Mouse (Mus musculus) urinary bladder, postnatal 0 days (tissue): ENCODE measurements around the gene Nacc1. TPM values are rescaled to one million over a fixed set of nuclear protein-coding genes. Genes with fewer than 3 reads are reported as not detected.

Experiments
- polyA plus RNA-seq: library from polyadenylated mRNA; unstranded; fragments of >200 nt; fragmentation: Nextera tagmentation; extraction: Ambion mirVana; gene quantifications from 2 replicates; pipeline ENCODE4 v1.2.1, GENCODE M21; 2015

The Nacc1 gene
- polyA plus RNA-seq, result 9.3 and 10.3 TPM in 2 replicates

GRCm38 (mm10) chr8:84687705-84688100, at the start of gene Nacc1:
Gene Nacc1 (minus strand): TSS chr8:84687862.

DNA sequence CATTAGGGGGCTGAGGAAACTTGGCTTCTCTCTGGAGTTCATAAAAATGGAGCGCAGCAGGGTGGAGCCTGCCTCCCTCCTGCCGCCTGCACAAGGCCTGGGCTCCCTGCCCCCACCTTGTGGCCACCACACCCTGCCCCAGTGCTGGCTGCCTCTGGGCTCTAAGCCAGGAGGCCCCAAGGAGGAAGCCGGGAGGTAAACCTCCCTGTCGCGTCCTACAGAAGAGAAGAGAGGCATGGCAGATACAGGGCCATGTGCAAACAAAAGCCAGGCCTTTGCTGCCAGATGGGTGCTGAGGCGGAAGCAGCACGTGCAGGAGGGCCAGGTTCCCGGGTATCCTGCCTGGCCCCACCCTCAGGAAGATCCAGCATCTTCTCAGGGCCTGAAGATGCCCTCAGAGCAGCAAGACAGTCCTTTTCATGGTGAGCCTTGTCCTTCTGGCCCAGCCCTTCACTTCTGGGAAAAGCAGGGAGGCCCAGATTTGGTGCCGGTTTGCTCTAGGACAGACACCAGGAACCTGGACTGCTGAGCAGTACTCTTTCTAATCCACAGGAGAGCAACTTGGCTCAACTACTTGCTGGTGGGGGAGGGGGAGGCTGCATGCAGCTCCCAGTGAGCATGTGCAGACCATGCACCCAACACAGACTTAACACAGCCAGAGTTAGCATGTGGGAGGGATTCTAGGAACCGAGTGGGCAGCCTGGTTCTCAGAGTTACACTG, 35.3 kb upstream of the Nacc1 start, which contains the start of gene G430095P16Rik:
Gene G430095P16Rik (plus strand): TSS at position 158 of the 721 bp plus-strand sequence.

DNA sequence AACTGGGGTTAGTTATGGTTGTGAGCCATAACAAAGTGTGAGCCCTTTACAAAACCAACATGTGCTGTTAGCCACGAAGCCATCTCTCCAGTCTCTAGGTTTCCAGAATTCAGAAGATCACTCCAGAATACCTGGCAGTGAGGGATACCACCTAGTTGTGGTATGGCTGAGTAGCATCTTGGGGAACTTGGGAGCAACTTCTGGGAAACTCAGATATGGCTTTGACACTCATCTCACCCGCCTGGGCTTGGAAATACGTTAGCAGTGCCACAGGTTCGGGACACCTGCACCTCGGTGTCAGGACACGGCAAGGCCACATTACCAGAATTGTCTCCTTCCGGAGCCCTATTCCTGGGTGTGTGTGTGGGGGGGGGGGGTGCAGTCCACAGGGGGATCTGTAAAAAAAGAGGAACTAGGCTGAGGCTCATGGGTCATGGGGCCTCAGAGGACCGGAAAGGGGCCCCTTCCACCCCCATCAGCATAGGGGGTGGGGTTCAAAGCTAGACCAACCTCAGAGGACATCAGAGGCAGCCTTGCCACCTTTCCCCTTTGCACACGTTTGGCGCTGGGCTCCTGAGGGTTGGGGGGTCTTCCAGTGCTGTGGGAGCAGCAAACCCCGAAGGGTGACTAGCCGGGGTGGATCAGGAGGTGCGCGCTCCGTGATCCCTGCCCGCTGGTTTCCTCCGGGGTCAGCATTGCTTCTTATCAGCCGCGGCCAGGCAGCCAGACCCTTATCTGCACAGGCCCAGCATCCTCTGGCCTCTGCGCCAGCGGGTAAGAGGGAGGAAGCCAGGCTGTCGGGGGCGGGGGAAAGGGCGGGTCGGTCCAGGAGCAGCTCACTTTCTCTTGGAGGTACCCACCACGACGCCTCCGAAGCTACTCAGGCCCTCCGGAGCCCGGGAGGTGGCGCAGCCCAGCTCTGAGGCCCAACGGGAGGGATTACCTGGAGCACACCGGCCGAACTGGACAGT, 13.6 kb upstream of the Nacc1 start, which contains the start of gene Lyl1:
Gene Lyl1 (plus strand): TSS at position 517 of the 971 bp plus-strand sequence.

GRCm38 (mm10) chr8:84686191-84687002, 1.3 kb downstream of the Nacc1 start, which contains the start of gene Trmt1:
Gene Trmt1 (plus strand): TSS chr8:84686307.

GRCm38 (mm10) chr8:84662581-84663065, 25.0 kb downstream of the Nacc1 start, which contains the start of gene Ier2:
Gene Ier2 (minus strand): TSS chr8:84662852.

Other genes starting within 250 kb of the Nacc1 start
- gene Ier2, start 25.0 kb downstream of the Nacc1 start, polyA plus RNA-seq, result 47.9 and 53.9 TPM in 2 replicates
- 29.5 and 32.3 TPM in 2 replicates for gene Trmt1, start 1.6 kb downstream of the Nacc1 start, polyA plus RNA-seq
- 4.1 and 5.5 TPM in 2 replicates for gene Lyl1, start 13.6 kb upstream of the Nacc1 start, polyA plus RNA-seq
- gene G430095P16Rik, start 35.1 kb upstream of the Nacc1 start, polyA plus RNA-seq, result 2.8 and 3.3 TPM in 2 replicates
- gene Nfix, start 112.5 kb upstream of the Nacc1 start, polyA plus RNA-seq, result 33.7 and 35.4 TPM in 2 replicates
- 1.9 and 3.5 TPM in 2 replicates for gene Dand5, start 135.0 kb upstream of the Nacc1 start, polyA plus RNA-seq
- gene Gadd45gip1, start 143.7 kb upstream of the Nacc1 start, polyA plus RNA-seq, result 28.0 and 29.7 TPM in 2 replicates
- 83.9 and 85.7 TPM in 2 replicates for gene Rad23a, start 152.8 kb upstream of the Nacc1 start, polyA plus RNA-seq
- 351 and 422 TPM in 2 replicates for gene Calr, start 159.1 kb upstream of the Nacc1 start, polyA plus RNA-seq
- 41.1 and 45.6 TPM in 2 replicates for gene Farsa, start 169.1 kb upstream of the Nacc1 start, polyA plus RNA-seq
- 15.2 and 20.5 TPM in 2 replicates for gene Syce2, start 184.2 kb upstream of the Nacc1 start, polyA plus RNA-seq
- gene Gcdh, start 206.1 kb upstream of the Nacc1 start, polyA plus RNA-seq, result 14.2 and 14.6 TPM in 2 replicates
- 0.18 and 0.27 TPM in 2 replicates for gene Klf1, start 214.1 kb upstream of the Nacc1 start, polyA plus RNA-seq
- gene Dnase2a, start 220.7 kb upstream of the Nacc1 start, polyA plus RNA-seq, result 12.4 and 16.0 TPM in 2 replicates
- 0.29 and 0.31 TPM in 2 replicates for gene Mast1, start 249.5 kb upstream of the Nacc1 start, polyA plus RNA-seq